Mouse (Mus musculus) monocyte, adult 2 months (primary cell): Measurements from ENCODE around the gene Rab20.
A peak's percentile ranks its signal among the peaks of the same experiment; 100 is the strongest.
"Not testable (repeated sequence)": the region's sequence is repeated elsewhere in the genome, so short reads cannot be mapped to it uniquely, and the experiment has no call there.

ENCODE experiments used
- DNase-seq, 2 experiments: peaks; one replicate each; pipeline ENCODE4 v3.0.0; 2022; ENCODE audit warnings: low spot score in 2 of 2, low read depth in 1 of 2

Rab20 gene

DNA sequence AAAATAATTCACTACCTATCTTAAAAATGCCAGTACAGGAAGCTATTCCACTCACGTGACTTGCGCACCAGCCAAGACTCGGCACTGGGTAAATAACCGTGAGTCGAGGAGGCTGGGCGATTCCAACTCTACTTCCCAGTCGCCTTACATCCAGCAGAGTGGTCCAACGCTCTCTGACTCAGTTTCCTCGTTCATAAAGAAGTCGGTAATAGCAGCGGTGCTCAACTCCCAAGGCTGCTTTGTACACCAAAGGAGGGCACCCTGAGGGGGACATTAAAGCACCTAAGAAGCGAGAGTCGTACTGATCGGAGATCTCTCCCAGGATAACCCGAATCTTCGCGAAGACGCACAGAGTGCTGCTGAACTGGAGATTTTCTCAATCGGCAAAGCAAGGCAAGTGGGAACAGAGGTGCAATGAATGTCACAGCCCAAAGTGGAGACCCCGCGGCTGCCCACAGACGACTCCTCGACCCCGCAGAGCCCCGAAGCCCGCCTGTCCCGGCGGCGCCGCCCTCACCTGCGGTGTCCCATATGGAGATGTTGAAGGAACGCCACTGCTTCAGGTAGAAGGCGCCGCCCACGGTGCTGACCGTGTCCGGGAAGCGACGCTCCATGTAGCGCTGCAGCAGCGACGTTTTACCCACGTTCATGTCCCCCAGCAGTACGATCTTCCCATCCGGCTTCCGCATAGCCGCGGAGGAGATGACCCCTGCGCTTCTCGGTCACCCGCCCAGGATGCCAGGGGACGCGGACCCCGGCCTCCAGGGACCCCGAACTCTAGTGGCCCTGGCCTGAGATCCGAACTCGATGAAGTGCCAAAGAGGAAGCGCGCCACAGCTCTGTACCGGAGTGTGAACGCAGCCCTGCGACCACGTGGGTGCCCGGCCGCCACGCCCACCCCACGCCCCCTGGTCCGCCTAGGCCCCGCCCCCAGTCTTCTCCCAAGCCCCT, at the start of gene Rab20:
TSS of gene Rab20 (minus strand) at position 900 of the 951 bp plus-strand sequence.
- DNase-seq = peak in 1 of 2 experiments; percentile 66

DNA sequence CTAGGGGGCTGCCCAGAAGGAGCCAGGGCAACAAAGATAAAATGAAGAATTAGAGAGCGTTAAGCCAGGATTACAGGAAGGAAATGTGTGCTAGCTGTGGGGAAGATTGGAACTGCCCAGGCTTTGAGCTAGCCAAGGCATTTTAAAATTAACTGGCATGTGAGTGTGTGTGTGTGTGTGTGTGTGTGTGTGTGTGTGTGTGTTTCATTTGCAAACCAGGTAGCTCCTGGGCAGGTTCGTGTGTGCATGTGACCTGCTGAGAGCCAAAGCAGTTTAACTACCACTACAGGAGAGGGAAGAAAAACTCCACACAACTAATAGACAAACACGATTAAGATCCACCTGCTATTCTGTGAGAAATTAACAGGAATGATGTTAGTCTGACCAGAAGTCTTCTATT, 44.8 kb upstream of the Rab20 start:
- DNase-seq = no peak

DNA sequence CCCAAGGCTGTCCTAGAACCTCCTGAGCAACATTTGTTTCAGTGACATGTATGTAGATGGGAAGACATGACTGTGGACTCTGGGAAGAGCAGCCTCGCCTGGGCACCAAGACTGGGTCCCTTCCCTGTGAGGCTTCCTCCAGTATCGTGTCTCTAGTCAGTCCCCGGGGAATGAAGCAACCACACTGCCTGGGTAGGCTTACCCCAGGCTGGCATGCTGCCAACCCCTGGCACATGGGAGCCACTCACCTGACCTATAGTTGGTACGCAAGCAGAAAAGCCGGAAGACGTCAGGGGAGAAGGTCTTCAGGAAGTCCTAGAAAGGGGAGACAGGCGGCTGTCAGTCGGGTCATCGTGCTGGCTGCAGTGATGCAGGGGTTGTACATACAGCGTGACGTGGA, 40.2 kb upstream of the Rab20 start:
- DNase-seq = no peak

DNA sequence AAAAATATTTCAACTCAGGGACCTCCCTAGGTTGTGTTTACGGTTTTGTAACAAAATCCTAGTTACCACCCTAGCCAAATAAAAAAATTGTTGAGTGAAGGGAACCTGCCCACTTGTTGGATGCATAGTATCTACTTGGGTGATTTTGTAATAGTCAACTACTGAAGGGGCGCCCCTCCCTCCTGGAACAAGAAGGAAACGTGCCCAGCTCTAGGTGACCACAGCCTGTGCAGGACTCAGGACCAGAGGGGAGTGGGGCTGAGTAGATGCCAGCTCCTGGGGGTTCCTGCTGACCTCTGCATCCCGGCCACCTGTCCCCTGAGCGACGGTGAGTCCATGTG, 39.5 kb upstream of the Rab20 start:
- DNase-seq = no peak

DNA sequence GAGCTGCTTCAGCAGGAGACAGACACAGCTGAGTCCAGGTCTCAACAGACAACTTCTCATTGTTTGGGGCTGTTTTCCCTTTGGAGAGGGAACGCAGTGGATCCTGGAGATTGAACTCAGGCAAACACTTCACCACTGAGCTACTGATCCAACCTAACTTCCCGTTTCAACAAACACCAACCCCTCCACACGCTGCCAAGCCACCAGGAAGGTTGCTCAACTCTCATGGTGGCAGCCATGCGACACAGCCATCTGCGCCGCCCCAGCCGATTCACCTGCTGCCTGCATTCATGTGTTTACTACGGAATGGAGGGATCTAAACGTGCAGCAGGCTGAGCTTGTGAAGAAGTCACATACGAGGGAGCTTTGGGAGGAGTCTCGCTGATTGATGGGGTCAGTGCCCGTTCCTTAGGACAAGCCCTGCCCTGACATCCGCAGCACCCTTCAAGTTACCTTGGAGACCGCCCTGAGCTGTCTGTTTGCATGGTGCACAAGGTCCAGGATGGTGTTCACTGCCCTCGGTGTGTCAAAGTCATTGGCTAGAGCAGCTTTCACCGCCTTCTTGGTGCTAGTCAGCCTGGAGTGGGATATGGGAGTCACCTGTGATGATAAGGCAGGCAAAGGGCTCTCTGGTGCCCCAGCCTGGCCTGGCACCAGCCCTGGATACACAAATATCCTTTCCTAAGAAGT, 39.0 kb upstream of the Rab20 start:
- DNase-seq = peak in 1 of 2 experiments; percentile 16

DNA sequence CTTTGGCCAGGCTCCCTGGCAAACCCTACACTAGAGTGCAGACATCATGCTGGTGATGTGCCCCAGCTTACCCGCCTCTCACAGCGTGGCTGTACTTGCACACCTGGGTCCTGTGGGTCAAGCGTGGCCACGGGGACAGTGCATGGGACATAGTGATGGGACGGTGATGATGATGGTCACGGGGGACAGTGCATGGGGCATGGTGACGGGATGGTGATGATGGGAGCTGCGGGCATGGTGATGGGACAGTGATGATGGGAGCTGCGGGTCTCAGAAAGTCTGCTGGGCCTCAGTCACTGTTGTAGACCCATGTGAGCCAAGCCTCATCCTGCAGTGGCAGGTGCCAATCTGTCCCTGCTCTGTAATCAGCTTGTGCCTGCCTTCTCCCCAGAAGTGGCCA, 37.8 kb upstream of the Rab20 start:
- DNase-seq = no peak

DNA sequence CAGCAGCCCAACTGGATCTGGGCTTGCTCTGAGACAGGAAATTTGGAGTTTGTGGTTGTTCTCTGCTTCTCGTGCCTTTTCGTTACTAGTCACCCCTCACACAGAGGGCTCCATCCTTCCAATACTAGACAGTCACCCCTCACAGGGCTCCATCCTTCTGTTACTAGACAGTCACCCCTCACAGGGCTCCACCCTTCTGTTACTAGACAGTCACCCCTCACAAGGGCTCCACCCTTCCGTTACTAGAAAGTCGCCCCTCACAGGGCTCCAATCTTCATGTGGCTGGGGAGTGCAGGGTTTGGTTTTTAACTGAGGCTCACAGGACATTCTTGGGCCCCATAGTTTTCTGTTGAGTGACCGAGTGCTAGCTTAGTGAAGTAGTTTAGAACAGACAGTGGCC, 34.7 kb upstream of the Rab20 start:
- DNase-seq = no peak

DNA sequence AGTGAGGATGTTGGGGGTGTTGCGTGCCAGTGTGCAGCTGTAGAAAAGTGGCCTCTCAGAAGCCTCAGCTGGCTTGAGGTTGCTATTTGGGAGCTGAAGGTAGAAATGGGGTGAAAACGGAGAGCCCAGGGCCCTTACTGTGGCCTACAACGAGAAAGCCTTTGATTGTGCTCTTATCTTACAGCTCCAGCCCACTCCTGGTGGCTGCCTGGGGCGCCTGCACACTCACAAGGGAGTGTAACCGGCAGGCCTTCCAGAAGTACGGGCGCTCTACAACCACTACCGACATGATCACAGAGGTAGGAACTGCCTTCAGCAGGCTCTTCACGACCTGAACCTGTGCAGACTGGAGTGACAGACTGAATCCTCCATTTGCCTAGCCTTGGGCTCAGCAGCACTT, 34.2 kb upstream of the Rab20 start:
- no peak for DNase-seq

DNA sequence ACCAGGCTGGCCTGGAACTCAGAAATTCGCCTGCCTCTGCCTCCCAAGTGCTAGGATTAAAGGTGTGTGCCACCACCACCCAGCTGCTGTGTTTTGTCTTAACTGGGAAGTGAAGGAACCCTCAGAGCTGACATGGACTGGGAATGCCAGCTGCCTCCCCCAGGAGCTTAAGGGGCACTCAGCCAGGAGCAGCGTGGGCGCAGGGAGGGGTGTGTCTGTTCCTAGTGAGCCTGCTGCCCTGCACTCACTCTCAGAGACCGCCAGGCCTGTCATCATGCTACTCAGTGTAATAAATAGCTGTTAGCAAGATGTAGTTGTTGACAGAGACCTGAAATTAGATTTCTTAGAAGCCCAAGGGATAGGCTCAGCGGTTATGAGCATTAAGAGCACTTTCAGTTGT, 32.5 kb upstream of the Rab20 start:
- DNase-seq = no peak

DNA sequence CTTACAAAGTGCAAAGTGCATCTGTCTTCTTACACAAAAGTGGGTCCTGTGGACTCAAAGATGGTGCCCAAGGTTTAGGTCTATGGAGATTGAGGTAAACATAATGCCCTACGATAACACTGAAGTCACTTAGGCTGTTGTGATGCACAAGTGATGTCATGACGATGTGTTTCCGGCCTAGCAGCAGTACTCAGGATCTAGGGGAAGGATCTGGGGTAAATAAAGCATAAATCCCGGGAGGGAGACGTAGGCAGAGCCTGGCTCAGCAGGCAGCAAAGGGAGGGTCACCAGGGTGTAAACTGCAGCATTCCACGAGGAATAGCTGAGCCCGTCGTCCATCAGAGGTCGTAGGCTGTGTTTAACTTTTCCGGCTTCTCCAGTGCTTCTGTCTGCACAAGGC, 30.4 kb upstream of the Rab20 start:
- no peak for DNase-seq

DNA sequence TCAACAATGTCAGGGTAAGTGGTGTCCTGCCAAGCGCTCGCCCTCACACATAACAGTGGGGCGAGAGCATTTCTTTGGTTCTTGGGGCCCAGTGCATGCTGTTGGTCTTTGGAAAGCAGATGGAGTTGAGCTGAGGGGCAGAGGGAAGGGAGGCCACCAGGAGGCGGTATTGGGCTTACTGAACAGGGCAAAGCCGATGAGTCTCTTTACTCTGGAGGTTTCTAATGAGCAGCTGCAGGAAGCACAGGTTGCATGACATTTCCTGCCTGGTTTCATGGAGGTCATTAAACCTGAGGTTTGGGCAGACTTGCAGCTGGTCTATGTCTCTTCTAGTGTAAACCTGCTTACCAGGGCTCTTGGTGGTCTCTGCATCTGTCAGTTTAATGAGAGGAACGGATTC, 28.3 kb upstream of the Rab20 start:
- DNase-seq = peak in 1 of 2 experiments; percentile 14

DNA sequence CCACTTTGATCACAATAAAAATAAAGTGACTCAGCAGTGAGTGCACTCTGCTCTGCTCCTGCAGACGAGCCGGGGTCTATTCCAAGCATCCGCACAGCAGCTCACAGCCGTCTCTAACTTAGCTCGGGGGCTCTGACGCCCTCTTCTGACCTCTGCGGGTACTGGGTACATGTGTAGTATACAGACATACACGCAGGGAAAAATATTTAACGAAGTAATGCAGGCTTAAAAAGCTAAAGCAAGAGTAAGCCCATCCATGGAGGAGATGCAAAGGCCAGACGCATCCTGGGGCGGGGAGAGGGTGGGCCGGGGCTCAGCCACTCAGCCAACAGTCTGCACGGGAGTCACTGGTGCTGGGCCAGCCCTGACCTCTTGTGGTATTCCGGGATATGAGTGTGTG, 27.6 kb upstream of the Rab20 start:
- no peak for DNase-seq

DNA sequence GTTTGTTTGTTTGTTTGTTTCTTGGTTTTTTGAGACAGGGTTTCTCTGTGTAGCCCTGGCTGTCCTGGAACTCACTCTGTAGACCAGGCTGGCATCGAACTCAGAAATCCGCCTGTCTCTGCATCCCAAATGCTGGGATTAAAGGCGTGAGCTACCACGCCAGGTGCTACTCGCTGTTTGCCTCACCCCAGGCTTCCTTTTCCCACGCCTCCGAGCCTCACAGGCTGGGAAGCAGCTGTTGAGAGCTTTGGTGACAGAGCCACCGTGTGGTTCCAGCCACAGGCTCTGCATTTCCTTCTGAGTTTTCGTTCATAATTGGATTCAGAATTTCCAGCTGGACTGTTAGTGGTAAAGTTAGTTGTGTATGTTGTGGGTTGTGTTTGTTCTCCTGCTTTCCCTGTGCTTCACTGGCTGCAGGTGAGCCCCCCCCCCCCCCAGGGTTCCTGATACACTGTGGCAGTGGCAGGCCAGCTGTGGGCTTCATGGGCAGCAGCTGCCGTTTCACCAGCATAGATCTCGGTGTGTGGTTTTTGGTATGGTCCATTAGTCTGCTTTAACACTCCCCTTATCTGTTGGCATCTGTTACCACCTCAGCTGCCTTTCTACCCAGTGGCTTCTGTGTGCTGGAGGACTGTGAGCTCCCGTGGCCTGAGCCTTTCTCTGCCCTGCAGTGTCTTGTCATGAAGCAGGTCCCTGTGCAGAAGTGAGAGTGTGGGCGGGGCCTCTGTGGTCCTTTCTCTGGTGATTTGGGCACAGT, 25.1 kb upstream of the Rab20 start:
- no peak for DNase-seq

DNA sequence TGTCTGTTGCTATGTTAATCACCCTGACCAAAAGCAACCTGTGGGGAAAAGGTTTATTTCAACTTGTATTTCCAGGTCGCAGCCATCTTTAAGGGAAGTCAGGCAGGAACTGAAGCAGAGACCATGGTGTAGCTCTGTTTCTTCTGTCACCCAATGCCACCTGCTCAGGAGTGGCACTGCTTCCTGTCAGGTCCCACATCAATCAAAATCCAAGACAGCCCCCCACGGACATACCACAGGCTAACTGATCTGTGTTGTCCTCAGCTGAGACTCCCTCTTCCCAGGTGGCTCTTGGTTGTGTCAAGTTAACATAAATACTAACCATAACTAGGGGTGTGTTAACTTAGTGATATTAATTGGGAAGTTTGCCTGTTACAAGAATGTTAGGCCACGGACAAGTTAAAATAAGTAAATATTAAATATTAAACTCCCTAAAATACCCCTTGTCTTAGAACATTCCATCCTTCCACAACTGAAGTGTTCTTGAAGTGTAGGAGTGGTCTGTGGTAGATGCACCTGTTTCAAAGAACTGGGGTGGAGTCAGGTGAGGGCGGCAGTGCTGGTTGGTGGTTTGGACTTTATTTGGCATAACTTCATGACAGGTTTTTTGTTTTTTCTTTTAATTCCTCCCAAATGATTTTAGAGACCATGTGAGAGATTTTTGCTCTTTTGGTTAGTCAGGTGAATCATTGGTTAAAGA, 20.4 kb upstream of the Rab20 start:
- DNase-seq = no peak

DNA sequence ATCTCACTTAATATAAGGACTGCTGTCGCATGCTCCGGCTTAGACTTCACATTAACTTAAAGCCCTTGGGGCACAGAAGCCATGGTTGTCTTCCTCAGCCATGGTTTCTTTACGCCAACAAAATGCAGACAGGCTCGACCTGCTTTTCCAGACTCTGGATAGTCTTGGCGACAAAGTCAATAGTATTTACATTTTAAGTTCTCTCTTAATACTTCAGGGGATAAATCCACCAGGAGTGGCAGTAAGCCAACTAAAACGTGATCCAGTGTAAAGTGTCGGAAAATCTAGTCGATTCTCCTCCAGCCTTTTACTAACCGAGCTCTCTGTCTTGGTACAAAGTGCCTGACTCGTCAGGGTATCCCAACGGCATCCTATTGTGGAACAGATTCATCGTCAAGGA, 19.8 kb upstream of the Rab20 start:
- DNase-seq = no peak

DNA sequence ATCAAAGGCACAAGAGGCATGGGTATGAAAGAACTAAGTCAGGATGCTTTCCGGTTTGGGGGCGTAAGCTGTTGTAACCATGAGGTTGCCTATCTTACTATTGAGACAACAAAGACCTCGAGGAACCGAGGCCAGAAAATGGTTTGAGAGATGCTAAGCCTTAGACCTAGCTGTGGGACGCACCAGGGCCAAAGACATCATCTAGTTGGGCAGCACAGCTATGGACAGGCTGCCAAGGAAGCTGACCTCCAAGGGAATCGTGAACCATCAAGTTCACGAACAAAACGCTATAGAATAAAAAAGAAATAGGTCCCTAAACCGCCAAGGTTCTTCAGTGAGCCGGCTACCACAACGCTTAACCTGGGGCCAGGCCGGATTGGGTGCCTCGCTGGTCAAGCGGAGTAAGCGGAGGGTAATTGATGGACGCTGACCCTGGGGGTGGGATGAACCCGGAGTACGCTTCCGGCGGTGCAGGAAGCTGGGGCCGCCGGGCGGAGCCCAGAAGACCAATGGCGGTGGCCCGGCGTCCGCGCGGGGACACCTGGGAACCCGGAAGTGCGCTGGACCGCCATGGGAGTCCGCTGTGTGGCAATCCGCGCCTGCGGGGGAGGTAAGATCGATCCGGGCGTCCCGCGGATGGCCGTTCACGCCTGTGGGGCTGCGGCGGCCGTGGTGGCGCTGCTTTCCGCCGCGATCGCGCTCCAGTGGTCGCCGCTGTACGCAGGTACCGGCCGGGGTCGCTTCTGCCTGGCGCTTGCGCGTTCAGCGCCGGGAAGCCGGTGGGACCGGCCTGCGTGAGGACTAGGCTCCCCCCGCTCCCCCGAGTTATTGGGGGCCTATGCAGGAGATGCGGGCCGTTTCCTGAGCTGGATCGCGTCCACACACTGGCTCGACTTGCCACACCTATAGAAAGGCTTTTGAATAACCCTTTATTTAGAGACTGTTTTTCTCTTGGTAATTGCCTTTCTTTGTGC, 18.8 kb upstream of the Rab20 start, which contains the start of gene Naxd:
TSS of gene Naxd (plus strand) at position 490 of the 974 bp plus-strand sequence.
- peak; percentile 67 to 74 for DNase-seq

DNA sequence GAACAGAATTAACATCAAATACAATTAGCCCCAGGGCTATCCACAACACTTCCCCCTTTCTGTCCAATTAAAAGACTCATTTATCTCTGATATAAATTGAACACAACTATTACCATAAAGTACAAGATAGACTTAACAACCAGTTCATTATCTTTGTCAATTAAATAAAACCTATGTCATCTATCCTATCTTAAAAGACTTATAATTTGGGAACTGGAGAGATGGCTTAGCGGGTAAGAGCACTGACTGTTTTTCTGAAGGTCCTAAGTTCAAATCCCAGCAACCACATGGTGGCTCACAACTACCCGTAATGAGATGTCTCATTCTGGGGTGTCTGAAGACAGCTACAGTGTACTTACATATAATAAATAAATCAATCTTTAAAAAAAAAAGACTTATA, 13.8 kb upstream of the Rab20 start:
- not testable (repeated sequence) for DNase-seq

DNA sequence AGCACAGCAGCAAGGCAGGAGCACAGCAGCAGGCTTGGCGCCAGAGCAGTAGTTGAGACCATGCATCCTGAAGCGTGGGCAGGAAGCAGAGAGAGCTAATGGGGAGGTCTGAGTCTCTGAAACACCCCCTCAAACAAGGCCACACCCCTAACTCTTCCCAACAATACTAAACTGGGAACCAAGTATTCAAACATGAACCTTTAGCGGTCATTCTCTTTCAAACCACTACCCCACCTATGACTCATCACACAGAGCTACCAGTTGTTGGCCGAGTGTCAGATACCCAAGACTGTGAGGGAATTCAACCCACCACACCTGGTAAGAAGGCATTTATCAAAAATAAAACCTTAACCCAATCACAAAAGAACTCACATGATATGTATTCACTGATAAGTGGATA, 8.7 kb upstream of the Rab20 start:
- DNase-seq = no peak

DNA sequence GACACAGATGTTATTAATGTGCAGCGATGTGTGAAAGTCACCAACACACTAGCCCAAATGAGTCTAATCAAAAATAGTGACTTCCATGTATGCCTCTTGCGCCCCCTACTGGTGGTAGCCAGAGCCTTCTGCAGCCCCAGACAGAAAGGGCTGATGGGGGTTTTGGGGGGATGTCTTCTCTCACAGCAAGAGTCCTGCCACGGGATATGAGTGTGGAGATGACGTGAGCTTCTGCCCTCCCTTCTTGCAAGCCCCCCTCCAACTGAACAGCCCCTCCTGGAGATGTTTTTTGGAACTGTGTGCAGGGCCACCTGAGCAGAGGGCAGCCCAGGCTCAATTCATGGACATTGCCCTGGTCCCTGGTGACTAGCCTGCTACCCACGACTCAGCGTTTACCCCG, 7.6 kb upstream of the Rab20 start:
- DNase-seq = peak in 1 of 2 experiments; percentile 61

DNA sequence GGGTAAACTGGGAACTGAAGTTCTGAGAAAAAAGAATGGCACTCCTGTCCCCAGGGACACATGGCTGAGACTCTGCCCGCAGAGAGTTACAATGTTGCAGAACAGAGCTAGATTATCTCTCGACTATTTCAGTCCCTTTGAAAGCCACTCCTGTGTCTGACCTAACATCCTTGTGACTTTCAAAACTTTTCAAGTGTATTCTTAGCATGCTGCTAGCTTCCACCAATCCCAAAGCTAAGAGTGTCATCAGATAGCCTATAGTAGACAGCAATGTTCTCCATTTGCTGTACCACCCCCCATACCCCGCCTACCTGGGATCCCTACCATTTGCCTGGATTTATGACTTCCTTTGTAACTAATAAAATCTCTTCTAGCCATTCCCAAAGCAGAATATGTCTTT, 4.0 kb upstream of the Rab20 start:
- DNase-seq = no peak
